Mouse (Mus musculus) kidney, embryonic 15.5 days (tissue): ENCODE data around the gene Phkg2. TPM values are rescaled to one million over a fixed set of nuclear protein-coding genes. Genes with fewer than 3 reads are reported as not detected.
A peak's percentile ranks its signal among the peaks of the same experiment; 100 is the strongest.

Experiments used
- ATAC-seq: fragments of 200-750 bp; cut with Nextera tagmentation; replicated peaks from 2 replicates; pipeline ENCODE4 v1.8.0; 2017; ENCODE audit warnings: moderate TSS enrichment; ENCODE audit not compliant: low FRiP score
- H3K27ac ChIP-seq: fragments of 300-500 bp; sonication (generic); 2 replicates; pipeline ENCODE4 v1.5.1; 2015; ENCODE audit warnings: mild to moderate bottlenecking, inconsistent platforms
- H3K27me3 ChIP-seq: fragments of 300-500 bp; sonication (generic); 2 replicates; pipeline ENCODE4 v1.6.1; 2015; ENCODE audit warnings: inconsistent platforms
- H3K36me3 ChIP-seq: fragments of 300-500 bp; sonication (generic); 2 replicates; pipeline ENCODE4 v1.6.1; 2015; ENCODE audit warnings: inconsistent platforms
- H3K4me1 ChIP-seq: fragments of 300-500 bp; sonication (generic); 2 replicates; pipeline ENCODE4 v1.6.1; 2015; ENCODE audit warnings: inconsistent platforms
- H3K4me2 ChIP-seq: fragments of 300-500 bp; sonication (generic); 2 replicates; pipeline ENCODE4 v1.6.1; 2015; ENCODE audit warnings: moderate library complexity, mild to moderate bottlenecking, inconsistent platforms
- H3K4me3 ChIP-seq: fragments of 300-500 bp; sonication (generic); replicated peaks from 2 replicates; pipeline ENCODE4 v1.5.1; 2015; ENCODE audit warnings: mild to moderate bottlenecking, inconsistent platforms
- H3K9ac ChIP-seq: fragments of 300-500 bp; sonication (generic); 2 replicates; pipeline ENCODE4 v1.6.1; 2015; ENCODE audit warnings: mild to moderate bottlenecking, inconsistent platforms
- H3K9me3 ChIP-seq: fragments of 300-500 bp; sonication (generic); replicated peaks from 2 replicates; pipeline ENCODE4 v1.6.1; 2016; ENCODE audit warnings: inconsistent platforms
- WGBS: fragments of 180-500 bp; shearing (Covaris S2); methylation state at CpG from one replicate; pipeline ENCODE4 v1.1.7; 2015; ENCODE audit warnings: mixed read lengths; 5-methylcytosine and 5-hydroxymethylcytosine counted together
- polyA plus RNA-seq: library from polyadenylated mRNA; unstranded; fragments of >200 nt; fragmentation: Nextera tagmentation; extraction: Ambion mirVana; gene quantifications from 2 replicates; pipeline ENCODE4 v1.2.1, GENCODE M21; 2015

Phkg2 gene
- polyA plus RNA-seq, 1 experiment from 2014 or later, result 42.5 TPM

- no peak for ATAC-seq
- peaks cover 62% of the 10 kb centered on the region for H3K36me3 ChIP-seq
- 86% methylated on average over 6 of the region's 6 CpGs for WGBS
Measured at GRCm38 (mm10) chr7:127586149-127586548, 13.0 kb downstream of the Phkg2 start.

GRCm38 (mm10) chr7:127587196-127587595 lies 14.1 kb downstream of the Phkg2 start:
- peak overlapping the region; percentile 49 for H3K9ac ChIP-seq

More at GRCm38 (mm10) chr7:127586149-127586548, 13.0 kb downstream of the Phkg2 start:
- Histone ChIP-seq H3K27me3 (no peaks in the 10 kb centered on the region), H3K9ac (no peak overlapping the region), H3K4me3 (no peak overlapping the region), H3K9me3 (no peaks in the 10 kb centered on the region), H3K4me1 (peaks cover 19% of the 10 kb centered on the region), H3K27ac (no peak overlapping the region), H3K4me2 (no peak overlapping the region)

GRCm38 (mm10) chr7:127588011-127588871 lies 15.1 kb downstream of the Phkg2 start, which contains the start of the genes Ccdc189 and Rnf40:
Gene Ccdc189, minus strand, starts transcription at chr7:127588595.
Gene Rnf40, plus strand, starts transcription at chr7:127588767.
- under 1% methylated on average over 50 of the region's 50 CpGs for WGBS
- Histone ChIP-seq H3K27me3 (no peaks in the 10 kb centered on the region), H3K4me3 (peak within 1 kb of the TSS; percentile 84)

More at GRCm38 (mm10) chr7:127587196-127587595, 14.1 kb downstream of the Phkg2 start:
- Histone ChIP-seq H3K4me1 (peaks cover 19% of the 10 kb centered on the region), H3K36me3 (peaks cover 62% of the 10 kb centered on the region), H3K4me2 (peak overlapping the region; percentile 78), H3K27ac (peak overlapping the region; percentile 83), H3K4me3 (peak overlapping the region; percentile 84), H3K9me3 (no peaks in the 10 kb centered on the region), H3K27me3 (no peaks in the 10 kb centered on the region)
- WGBS, result 66% methylated on average over 5 of the region's 5 CpGs
- ATAC-seq, result no peak

GRCm38 (mm10) chr7:127588901-127589300 lies 15.8 kb downstream of the Phkg2 start:
- H3K27ac ChIP-seq, result peak overlapping the region; percentile 72
- WGBS, result 5% methylated on average over 29 of the region's 29 CpGs
- H3K27me3 ChIP-seq, result no peaks in the 10 kb centered on the region
- H3K9me3 ChIP-seq, result no peaks in the 10 kb centered on the region
- H3K9ac ChIP-seq, result peak overlapping the region; percentile 83
- H3K4me2 ChIP-seq, result peak overlapping the region; percentile 78
- peak overlapping the region; percentile 84 for H3K4me3 ChIP-seq
- peaks cover 19% of the 10 kb centered on the region for H3K4me1 ChIP-seq
- peaks cover 62% of the 10 kb centered on the region for H3K36me3 ChIP-seq
- no peak for ATAC-seq

More at GRCm38 (mm10) chr7:127588011-127588871, 15.1 kb downstream of the Phkg2 start, which contains the start of the genes Ccdc189 and Rnf40:
- H3K9ac ChIP-seq, result peak within 1 kb of the TSS; percentile 83
- peak; percentile 98 for ATAC-seq
- no peaks in the 10 kb centered on the region for H3K9me3 ChIP-seq
- H3K27ac ChIP-seq, result peak within 1 kb of the TSS; percentile 83
- H3K36me3 ChIP-seq, result peaks cover 62% of the 10 kb centered on the region
- peak within 1 kb of the TSS; percentile 78 for H3K4me2 ChIP-seq
- H3K4me1 ChIP-seq, result peaks cover 19% of the 10 kb centered on the region

DNA sequence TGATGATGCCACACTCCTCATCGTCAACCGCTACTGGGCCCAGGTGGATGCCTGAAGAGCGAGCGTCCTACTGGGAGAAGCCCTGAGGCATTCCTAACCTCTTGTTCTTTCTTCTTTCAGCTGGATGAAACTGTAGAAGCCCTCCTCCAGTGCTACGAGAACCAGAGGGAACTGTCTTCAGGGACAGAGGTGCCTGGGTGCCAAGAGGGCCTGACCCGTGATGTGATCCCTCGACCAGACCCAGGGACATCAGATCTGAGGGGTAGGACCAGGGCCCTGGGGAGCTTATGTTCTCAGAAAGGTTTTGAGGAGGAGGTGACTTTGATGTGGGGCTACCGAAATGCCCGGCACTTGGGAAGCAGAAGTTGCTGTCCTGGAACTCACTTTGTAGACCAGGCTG lies 16.5 kb downstream of the Phkg2 start:
- Histone ChIP-seq H3K27ac (no peak overlapping the region), H3K36me3 (peaks cover 62% of the 10 kb centered on the region), H3K9ac (0 out of 2 replicates have a peak overlapping the region, but pooled peaks have one; percentile 83), H3K27me3 (no peaks in the 10 kb centered on the region), H3K4me1 (peaks cover 19% of the 10 kb centered on the region), H3K4me3 (peak overlapping the region; percentile 84), H3K9me3 (no peaks in the 10 kb centered on the region), H3K4me2 (peak overlapping the region; percentile 78)
- no peak for ATAC-seq
- 84% methylated on average over 9 of the region's 9 CpGs for WGBS

- H3K36me3 ChIP-seq, result peaks cover 67% of the 10 kb centered on the region
Measured at GRCm38 (mm10) chr7:127591108-127591507, 18.0 kb downstream of the Phkg2 start.

GRCm38 (mm10) chr7:127592575-127592974 lies 19.4 kb downstream of the Phkg2 start:
- Histone ChIP-seq H3K9ac (no peak overlapping the region), H3K4me2 (no peak overlapping the region), H3K4me1 (peaks cover 12% of the 10 kb centered on the region), H3K9me3 (no peaks in the 10 kb centered on the region), H3K4me3 (no peak overlapping the region), H3K36me3 (peaks cover 82% of the 10 kb centered on the region), H3K27ac (no peak overlapping the region), H3K27me3 (no peaks in the 10 kb centered on the region)
- 89% methylated on average over 14 of the region's 14 CpGs for WGBS
- ATAC-seq, result no peak

More at GRCm38 (mm10) chr7:127591108-127591507, 18.0 kb downstream of the Phkg2 start:
- Histone ChIP-seq H3K4me1 (peaks cover 19% of the 10 kb centered on the region), H3K27me3 (no peaks in the 10 kb centered on the region), H3K4me3 (no peak overlapping the region), H3K9me3 (no peaks in the 10 kb centered on the region), H3K9ac (no peak overlapping the region), H3K27ac (no peak overlapping the region), H3K4me2 (no peak overlapping the region)
- no peak for ATAC-seq
- whole genome bisulfite sequencing, result 92% methylated on average over 10 of the region's 10 CpGs

DNA sequence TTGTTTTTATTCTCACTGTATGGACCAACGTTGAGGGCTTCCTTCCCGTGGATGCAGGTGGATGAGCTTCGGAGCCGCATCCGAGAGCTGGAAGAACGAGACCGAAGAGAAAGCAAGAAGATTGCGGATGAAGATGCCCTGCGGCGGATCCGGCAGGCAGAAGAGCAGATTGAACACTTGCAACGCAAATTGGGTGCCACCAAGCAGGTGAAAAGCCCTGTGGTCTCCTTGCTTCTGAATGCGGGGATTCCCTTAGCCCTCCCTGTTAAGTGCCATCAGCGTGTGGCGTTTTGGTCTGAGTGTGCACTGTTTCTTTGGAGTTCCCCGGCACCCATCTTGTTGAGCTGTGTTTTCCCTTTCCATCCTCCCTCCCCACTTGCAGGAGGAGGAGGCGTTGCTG lies 23.6 kb downstream of the Phkg2 start:
- no peak overlapping the region for H3K27ac ChIP-seq
- H3K4me3 ChIP-seq, result no peak overlapping the region
- no peaks in the 10 kb centered on the region for H3K9me3 ChIP-seq
- H3K36me3 ChIP-seq, result peaks cover 100% of the 10 kb centered on the region
- H3K4me1 ChIP-seq, result no peaks in the 10 kb centered on the region
- H3K4me2 ChIP-seq, result no peak overlapping the region
- H3K9ac ChIP-seq, result no peak overlapping the region
- H3K27me3 ChIP-seq, result no peaks in the 10 kb centered on the region
- no peak for ATAC-seq
- WGBS, result 95% methylated on average over 17 of the region's 17 CpGs

DNA sequence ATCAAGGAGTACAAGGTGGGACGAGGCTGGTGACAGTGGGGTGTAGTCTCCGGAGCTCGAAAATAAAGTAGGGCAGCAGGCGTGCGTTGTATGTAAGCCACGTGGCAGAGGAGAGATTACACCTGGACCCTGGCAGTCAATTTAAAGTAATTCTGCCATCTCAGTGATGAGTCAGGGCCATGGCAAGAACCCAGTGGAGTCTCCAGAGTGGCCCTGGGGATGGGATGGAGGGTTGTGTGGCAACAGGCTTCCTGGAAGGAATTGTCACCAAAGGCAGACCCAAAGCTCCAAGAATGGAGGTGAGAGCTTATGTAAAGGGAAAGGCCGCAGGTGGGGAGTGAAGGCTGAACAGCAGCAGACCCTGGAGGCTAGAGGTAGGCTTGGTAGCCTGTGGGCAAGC lies 27.5 kb downstream of the Phkg2 start:
- peaks cover 99% of the 10 kb centered on the region for H3K36me3 ChIP-seq
- H3K4me3 ChIP-seq, result no peak overlapping the region
- WGBS, result 96% methylated on average over 7 of the region's 7 CpGs
- no peaks in the 10 kb centered on the region for H3K9me3 ChIP-seq
- no peak overlapping the region for H3K9ac ChIP-seq
- no peaks in the 10 kb centered on the region for H3K4me1 ChIP-seq
- H3K27ac ChIP-seq, result no peak overlapping the region
- H3K27me3 ChIP-seq, result no peaks in the 10 kb centered on the region
- H3K4me2 ChIP-seq, result no peak overlapping the region
- ATAC-seq, result no peak

DNA sequence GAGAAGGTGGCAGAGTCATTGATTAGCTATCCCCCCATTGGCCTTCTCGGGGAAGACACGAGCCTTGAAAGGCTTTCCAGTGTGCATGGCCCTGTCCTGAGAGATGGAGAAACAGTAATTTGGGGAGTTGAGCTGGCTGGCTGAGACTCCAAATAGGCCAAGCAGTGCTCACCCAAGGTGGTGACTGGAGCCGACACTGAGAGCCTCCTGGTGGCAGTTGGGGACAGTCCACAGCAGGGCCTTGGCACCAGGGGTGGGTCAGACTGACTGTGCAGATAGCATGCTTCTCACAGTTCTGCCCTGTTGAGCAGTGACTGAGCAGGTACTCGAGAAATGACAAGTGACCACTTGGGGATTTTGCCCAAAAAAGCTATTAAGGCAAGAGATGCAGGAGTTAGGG lies 28.6 kb downstream of the Phkg2 start:
- 90% methylated on average over 4 of the region's 4 CpGs for WGBS
- Histone ChIP-seq H3K9me3 (no peaks in the 10 kb centered on the region), H3K27ac (no peak overlapping the region), H3K4me1 (no peaks in the 10 kb centered on the region), H3K4me2 (no peak overlapping the region), H3K27me3 (no peaks in the 10 kb centered on the region), H3K9ac (no peak overlapping the region), H3K4me3 (no peak overlapping the region), H3K36me3 (peaks cover 99% of the 10 kb centered on the region)
- no peak for ATAC-seq

- ATAC-seq, result no peak
- Histone ChIP-seq H3K36me3 (peaks cover 99% of the 10 kb centered on the region), H3K4me2 (no peak overlapping the region), H3K27ac (no peak overlapping the region), H3K4me1 (no peaks in the 10 kb centered on the region), H3K9ac (no peak overlapping the region), H3K27me3 (no peaks in the 10 kb centered on the region), H3K9me3 (no peaks in the 10 kb centered on the region), H3K4me3 (no peak overlapping the region)
- WGBS, result 88% methylated on average over 2 of the region's 2 CpGs
Measured at GRCm38 (mm10) chr7:127602903-127603302, 29.8 kb downstream of the Phkg2 start.

DNA sequence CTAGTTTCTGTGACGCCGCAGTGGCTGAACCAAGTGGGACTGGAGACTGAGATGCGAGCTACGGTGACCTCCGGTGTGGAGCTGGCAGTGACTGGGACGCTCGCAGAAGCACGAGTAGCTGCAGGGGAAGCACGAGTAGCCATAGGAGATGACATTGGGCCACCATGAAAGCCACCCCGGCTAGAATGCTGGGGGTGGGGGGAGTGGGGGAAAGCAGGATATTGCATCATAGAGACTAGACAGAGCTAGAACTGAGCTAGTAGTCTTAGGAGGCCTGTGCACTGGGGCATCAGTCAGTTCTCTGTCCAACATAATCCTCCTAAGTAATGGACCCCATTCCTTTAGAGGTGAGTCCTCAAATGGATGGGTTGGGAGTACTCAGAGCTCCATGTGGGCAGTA lies 31.1 kb downstream of the Phkg2 start:
- 86% methylated on average over 10 of the region's 10 CpGs for WGBS
- ATAC-seq, result no peak
- Histone ChIP-seq H3K4me3 (no peak overlapping the region), H3K27me3 (no peaks in the 10 kb centered on the region), H3K9me3 (no peaks in the 10 kb centered on the region), H3K4me2 (no peak overlapping the region), H3K4me1 (no peaks in the 10 kb centered on the region), H3K9ac (no peak overlapping the region), H3K27ac (no peak overlapping the region), H3K36me3 (peaks cover 99% of the 10 kb centered on the region)
